Mouse (Mus musculus) liver, postnatal 0 days (tissue): Measurements from ENCODE around the gene Gm17018.

Experiments
- CTCF ChIP-seq: sonication (generic); IDR thresholded peaks from 2 replicates; pipeline ENCODE4 v1.5.1; 2016; ENCODE audit warnings: antibody characterized with exemption, low read depth
- EP300 ChIP-seq: IDR thresholded peaks from 2 replicates; pipeline ENCODE4 v1.6.1; 2016; ENCODE audit warnings: antibody characterized with exemption, low read depth, mild to moderate bottlenecking

- TF ChIP-seq CTCF: no peak
- no peak for TF ChIP-seq EP300
Observed at GRCm38 (mm10) chr19:45511406-45511805, 49.0 kb upstream of the Gm17018 start.
